In the genomic region with DNA sequence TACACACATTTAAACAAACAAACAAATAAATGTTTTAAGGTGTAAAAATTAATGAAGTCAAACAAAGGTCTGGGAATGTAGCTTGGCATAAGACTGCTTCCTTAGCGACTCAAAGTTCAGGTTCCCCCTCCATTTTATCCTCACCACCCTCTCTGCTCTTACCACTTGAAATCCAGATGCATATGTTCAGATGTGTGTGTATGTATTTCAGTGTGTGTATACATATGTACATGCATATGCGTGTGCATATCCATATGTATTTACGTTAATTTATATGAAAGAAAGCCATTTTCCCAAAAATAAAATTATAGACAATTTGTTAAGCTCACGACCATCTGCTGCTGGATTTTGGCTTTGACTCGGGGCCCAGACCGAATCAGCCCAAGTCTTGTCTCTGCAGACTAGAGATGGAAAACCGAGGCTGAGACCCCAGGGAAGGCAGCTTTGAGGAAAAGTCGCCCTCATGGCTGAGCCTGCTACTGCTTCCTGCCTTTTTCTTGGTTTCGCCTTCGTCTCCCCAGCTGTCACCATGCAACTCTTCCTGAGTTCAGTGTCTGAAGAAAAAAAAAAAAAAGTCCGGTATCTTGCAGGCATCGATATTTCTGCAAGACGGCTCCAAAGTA, we compare ENCODE assay signal across 29 mouse cellular contexts. TPM values are rescaled to one million over a fixed set of nuclear protein-coding genes. Genes with fewer than 3 reads are reported as not detected.
A peak's percentile ranks its signal among the peaks of the same experiment; 100 is the strongest.
DNase-seq lines count a peak whose midpoint lies in the region; ATAC-seq and TF ChIP-seq lines count a peak whose summit lies in the region.
"Had no signal": no experiment of that assay in that cellular context is flagged by ENCODE, and none has a peak within 500 bp of the region (broad histone marks: within the 10 kb centered on the region; RNA-seq: fewer than 3 reads in every experiment).

No protein-coding gene starts in this region.

- H3K4me1 ChIP-seq in forebrain, postnatal 0 days (ENCODE audit: insufficient read depth): no peaks in the 10 kb centered on the region
- H3K4me1 ChIP-seq in forebrain, embryonic 15.5 days: no peaks in the 10 kb centered on the region
- H3K4me1 ChIP-seq in heart, embryonic 14.5 days (ENCODE audit: control insufficient read depth in 2 of 2, insufficient read depth in 2 of 2, low read length in 2 of 2): no peaks in the 10 kb centered on the region; a peak in 1 of 4 replicates
- H3K4me1 ChIP-seq: embryonic facial prominence, embryonic 15.5 days; forebrain, embryonic 13.5 days had no signal

- H3K4me2 ChIP-seq in forebrain, postnatal 0 days (ENCODE audit: low read depth): no peak overlapping the region
- H3K4me2 ChIP-seq in forebrain, embryonic 15.5 days (replicated peaks): no peak overlapping the region
- H3K4me2 ChIP-seq in heart, embryonic 14.5 days (ENCODE audit: low read length): no peak overlapping the region
- H3K4me2 ChIP-seq: embryonic facial prominence, embryonic 13.5 days; embryonic facial prominence, embryonic 15.5 days; forebrain, embryonic 13.5 days had no signal

- no peaks in the 10 kb centered on the region for H3K36me3 ChIP-seq in forebrain, postnatal 0 days (ENCODE audit: insufficient read depth)
- no peaks in the 10 kb centered on the region for H3K36me3 ChIP-seq in forebrain, embryonic 15.5 days
- H3K36me3 ChIP-seq in heart, embryonic 14.5 days (ENCODE audit: control insufficient read depth, insufficient read depth, low read length): no peaks in the 10 kb centered on the region
- H3K36me3 ChIP-seq: embryonic facial prominence, embryonic 13.5 days; embryonic facial prominence, embryonic 15.5 days; G1E had no signal

- H3K27ac ChIP-seq in forebrain, postnatal 0 days (ENCODE audit: low read depth, low read length): no peak overlapping the region
- no peak overlapping the region for H3K27ac ChIP-seq in forebrain, embryonic 15.5 days (replicated peaks)
- H3K27ac ChIP-seq in heart, embryonic 14.5 days (replicated peaks in 1 of 2; ENCODE audit: control insufficient read depth in 1 of 2, insufficient read depth in 1 of 2, low read depth in 2 of 2, low read length in 2 of 2): no peak overlapping the region
- 0 out of 2 replicates have a peak overlapping the region, but pooled peaks have one; percentile 36 for H3K27ac ChIP-seq in layer of hippocampus, adult 2 months
- H3K27ac ChIP-seq: embryonic facial prominence, embryonic 13.5 days; embryonic facial prominence, embryonic 15.5 days; forebrain, embryonic 13.5 days had no signal

- WGBS in forebrain, postnatal 0 days: 59% methylated on average over 13 of the region's 13 CpGs
- WGBS in forebrain, embryonic 15.5 days: 77% methylated on average over 13 of the region's 13 CpGs
- WGBS in heart, embryonic 14.5 days: 62% methylated on average over 13 of the region's 13 CpGs

- H3K9ac ChIP-seq in forebrain, postnatal 0 days: no peak overlapping the region
- no peak overlapping the region for H3K9ac ChIP-seq in forebrain, embryonic 15.5 days (replicated peaks)
- 0 out of 2 replicates have a peak overlapping the region, but pooled peaks have one; percentile 8 for H3K9ac ChIP-seq in heart, embryonic 14.5 days (ENCODE audit: low read length)
- H3K9ac ChIP-seq: embryonic facial prominence, embryonic 13.5 days; embryonic facial prominence, embryonic 15.5 days; forebrain, embryonic 13.5 days had no signal

- no peaks in the 10 kb centered on the region for H3K9me3 ChIP-seq in forebrain, postnatal 0 days (ENCODE audit: low read length)
- H3K9me3 ChIP-seq in forebrain, embryonic 15.5 days: no peaks in the 10 kb centered on the region
- H3K9me3 ChIP-seq in heart, embryonic 14.5 days (ENCODE audit: control insufficient read depth, low read length): no peaks in the 10 kb centered on the region
- H3K9me3 ChIP-seq: embryonic facial prominence, embryonic 13.5 days; embryonic facial prominence, embryonic 15.5 days; forebrain, embryonic 13.5 days; G1E had no signal

- peak; percentile 74 for ATAC-seq in forebrain, postnatal 0 days
- ATAC-seq in forebrain, embryonic 15.5 days (replicated peaks): no peak
- no peak for ATAC-seq in heart, embryonic 14.5 days (ENCODE audit: insufficient number of reproducible peaks, insufficient read depth, low FRiP score, low read depth)
- ATAC-seq in CD4-positive, CD25-positive, alpha-beta regulatory T cell, adult 4 months: no peak
- ATAC-seq: activated CD4-positive, CD25-positive, alpha-beta regulatory T cell, adult 4 months; forebrain, embryonic 13.5 days; Patski had no signal

- peak; percentile 60 for DNase-seq in forebrain, postnatal 0 days
- no peak for DNase-seq in heart, postnatal 14 days
- no peak for DNase-seq in layer of hippocampus, adult 2 months (ENCODE audit: low spot score in 2 of 2)
- no peak for DNase-seq in layer of hippocampus, adult 9-11 months
- DNase-seq in brain, embryonic 18.5 days (ENCODE audit: low read depth, low spot score): peak; percentile 37
- DNase-seq: adrenal gland, adult 8-10 months; cerebellum, adult 11 months; cerebellum, adult 18-20 months; cerebellum, adult 8-10 months; cerebellum, adult 9-11 months; cerebellum, postnatal 14 days; cerebellum, postnatal 36 days; embryo, embryonic 11 days had no signal

- no peaks in the 10 kb centered on the region for H3K27me3 ChIP-seq in forebrain, postnatal 0 days (ENCODE audit: insufficient read depth, low read length)
- no peaks in the 10 kb centered on the region for H3K27me3 ChIP-seq in forebrain, embryonic 15.5 days
- H3K27me3 ChIP-seq in heart, embryonic 14.5 days (ENCODE audit: control insufficient read depth, insufficient read depth, low read length): no peaks in the 10 kb centered on the region
- H3K27me3 ChIP-seq: embryonic facial prominence, embryonic 15.5 days; forebrain, embryonic 13.5 days had no signal

- no peak overlapping the region for H3K4me3 ChIP-seq in forebrain, postnatal 0 days (ENCODE audit: low read depth, low read length)
- no peak overlapping the region for H3K4me3 ChIP-seq in forebrain, embryonic 15.5 days
- H3K4me3 ChIP-seq in heart, embryonic 14.5 days (ENCODE audit: control insufficient read depth in 1 of 2, insufficient read depth in 1 of 2, low read depth in 1 of 2, low read length in 2 of 2): no peak overlapping the region
- no peak overlapping the region for H3K4me3 ChIP-seq in layer of hippocampus, adult 2 months
- H3K4me3 ChIP-seq: embryonic facial prominence, embryonic 13.5 days; embryonic facial prominence, embryonic 15.5 days; erythroblast, embryonic 14.5 days; forebrain, embryonic 13.5 days had no signal

- no peak for TF ChIP-seq CTCF in forebrain, postnatal 0 days (IDR thresholded peaks at IDR 0.05; ENCODE audit: low read depth)
- no peak for TF ChIP-seq CTCF in layer of hippocampus, adult 2 months (conservative IDR thresholded peaks at IDR 0.05)

- intact Hi-C loops in heart, postnatal 14 days (cut with DNase I): no loop called here

RNA-seq across cellular contexts. Expression of a gene that starts 15.4 kb away (rescaled TPM):
- 0.92 and 1.6 TPM in 2 replicates for total RNA-seq in forebrain, postnatal 0 days (2014; rRNA removed)
- 1.3 and 2.7 TPM in 2 replicates for polyA plus RNA-seq in forebrain, postnatal 0 days (2015; fragmentation: Nextera tagmentation; extraction: Ambion mirVana)
- polyA plus RNA-seq in forebrain, embryonic 15.5 days (2015; fragmentation: Nextera tagmentation; extraction: Ambion mirVana): 1.4 and 1.7 TPM in 2 replicates
- polyA plus RNA-seq in heart, embryonic 14.5 days (2014; fragmentation: Nextera tagmentation; extraction: Ambion mirVana): 1.8 TPM in 2 replicates
- total RNA-seq in heart, postnatal 14 days (2021): under 1 TPM; 0.39 to 0.50 TPM
- total RNA-seq in layer of hippocampus, adult 2 months (2021): 1 to 10 TPM; 4.8 TPM
- 1 to 10 TPM; 1.1 TPM for polyA plus RNA-seq in CD4-positive, CD25-positive, alpha-beta regulatory T cell, adult 4 months (2017; shearing (Covaris generic))
- total RNA-seq: adrenal gland, adult 18-20 months; adrenal gland, postnatal 14 days; adrenal gland, postnatal 36 days had no signal
- polyA plus RNA-seq: erythroblast, embryonic 14.5 days; G1E had no signal

RNA-seq across cellular contexts. Expression of a gene that starts 16.0 kb away (rescaled TPM):
- 19.2 and 20.8 TPM in 2 replicates for total RNA-seq in forebrain, postnatal 0 days (2014; rRNA removed)
- polyA plus RNA-seq in forebrain, postnatal 0 days (2015; fragmentation: Nextera tagmentation; extraction: Ambion mirVana): 10.9 and 12.0 TPM in 2 replicates
- 17.3 and 17.4 TPM in 2 replicates for polyA plus RNA-seq in forebrain, embryonic 15.5 days (2015; fragmentation: Nextera tagmentation; extraction: Ambion mirVana)
- polyA plus RNA-seq in heart, embryonic 14.5 days (2014; fragmentation: Nextera tagmentation; extraction: Ambion mirVana): 13.2 and 15.3 TPM in 2 replicates
- 10 to 100 TPM; 19.0 to 19.1 TPM for total RNA-seq in heart, postnatal 14 days (2021)
- 10 to 100 TPM; 25.2 to 26.3 TPM for total RNA-seq in layer of hippocampus, adult 2 months (2021)
- polyA plus RNA-seq in CD4-positive, CD25-positive, alpha-beta regulatory T cell, adult 4 months (2017; shearing (Covaris generic)): 1 to 10 TPM; 2.4 to 5.1 TPM

RNA-seq across cellular contexts. Expression of a gene that starts 32.6 kb away (rescaled TPM):
- 1.0 and 1.4 TPM in 2 replicates for total RNA-seq in forebrain, postnatal 0 days (2014; rRNA removed)
- polyA plus RNA-seq in forebrain, postnatal 0 days (2015; fragmentation: Nextera tagmentation; extraction: Ambion mirVana): 4.7 and 5.7 TPM in 2 replicates
- polyA plus RNA-seq in forebrain, embryonic 15.5 days (2015; fragmentation: Nextera tagmentation; extraction: Ambion mirVana): 4.7 and 4.8 TPM in 2 replicates
- polyA plus RNA-seq in heart, embryonic 14.5 days (2014; fragmentation: Nextera tagmentation; extraction: Ambion mirVana): 0.28 and 0.39 TPM in 2 replicates
- total RNA-seq in heart, postnatal 14 days (2021): under 1 TPM in 1 of 2 experiments, not detected in 1; 0.12 TPM
- total RNA-seq in layer of hippocampus, adult 2 months (2021): 1 to 10 TPM in 1 of 2 experiments, under 1 TPM in 1; 0.56 to 1.0 TPM
- polyA plus RNA-seq in CD4-positive, CD25-positive, alpha-beta regulatory T cell, adult 4 months (2017; shearing (Covaris generic)): not detected
- total RNA-seq: adrenal gland, adult 18-20 months; adrenal gland, adult 8-10 months; adrenal gland, postnatal 14 days; adrenal gland, postnatal 36 days; CH12.LX; common myeloid progenitor, adult 5-6 weeks; G1E had no signal
- polyA plus RNA-seq: activated CD4-positive, CD25-positive, alpha-beta regulatory T cell, adult 4 months; C2C12; erythroblast, embryonic 14.5 days; G1E; Patski had no signal

RNA-seq across cellular contexts. Expression of a gene that starts 57.1 kb away (rescaled TPM):
- 49.5 and 72.6 TPM in 2 replicates for total RNA-seq in forebrain, postnatal 0 days (2014; rRNA removed)
- polyA plus RNA-seq in forebrain, postnatal 0 days (2015; fragmentation: Nextera tagmentation; extraction: Ambion mirVana): 46.9 and 55.3 TPM in 2 replicates
- polyA plus RNA-seq in forebrain, embryonic 15.5 days (2015; fragmentation: Nextera tagmentation; extraction: Ambion mirVana): 69.5 and 74.5 TPM in 2 replicates
- 50.7 and 52.5 TPM in 2 replicates for polyA plus RNA-seq in heart, embryonic 14.5 days (2014; fragmentation: Nextera tagmentation; extraction: Ambion mirVana)
- 10 to 100 TPM; 38.0 to 43.4 TPM for total RNA-seq in heart, postnatal 14 days (2021)
- 10 to 100 TPM; 55.7 to 57.5 TPM for total RNA-seq in layer of hippocampus, adult 2 months (2021)
- 10 to 100 TPM; 70.2 to 74.2 TPM for polyA plus RNA-seq in CD4-positive, CD25-positive, alpha-beta regulatory T cell, adult 4 months (2017; shearing (Covaris generic))

RNA-seq across cellular contexts. Expression of a gene that starts 58.8 kb away (rescaled TPM):
- 79.2 and 79.6 TPM in 2 replicates for total RNA-seq in forebrain, postnatal 0 days (2014; rRNA removed)
- polyA plus RNA-seq in forebrain, postnatal 0 days (2015; fragmentation: Nextera tagmentation; extraction: Ambion mirVana): 32.2 and 33.7 TPM in 2 replicates
- 34.5 and 36.2 TPM in 2 replicates for polyA plus RNA-seq in forebrain, embryonic 15.5 days (2015; fragmentation: Nextera tagmentation; extraction: Ambion mirVana)
- polyA plus RNA-seq in heart, embryonic 14.5 days (2014; fragmentation: Nextera tagmentation; extraction: Ambion mirVana): 0.47 and 0.55 TPM in 2 replicates
- under 1 TPM; 0.07 to 0.49 TPM for total RNA-seq in heart, postnatal 14 days (2021)
- total RNA-seq in layer of hippocampus, adult 2 months (2021): 100 to 1,000 TPM; 106 to 112 TPM
- polyA plus RNA-seq in CD4-positive, CD25-positive, alpha-beta regulatory T cell, adult 4 months (2017; shearing (Covaris generic)): under 1 TPM; 0.15 to 0.35 TPM
- total RNA-seq: common myeloid progenitor, adult 5-6 weeks had no signal
- polyA plus RNA-seq: activated CD4-positive, CD25-positive, alpha-beta regulatory T cell, adult 4 months; erythroblast, embryonic 14.5 days; G1E had no signal

Comparison
In these comparisons a context has a peak if more than half of its experiments do, and no peak if none do; other contexts are left out.
1. DNase-seq: peak in forebrain, postnatal 0 days (single experiment) and brain, embryonic 18.5 days (single experiment); none in heart, postnatal 14 days (0 of 2), layer of hippocampus, adult 2 months (0 of 2) and layer of hippocampus, adult 9-11 months (single experiment).